Mouse (Mus musculus) brain, embryonic 14.5 days (tissue): ENCODE data around the gene Mdc1. TPM values are rescaled to one million over a fixed set of nuclear protein-coding genes. Genes with fewer than 3 reads are reported as not detected.
A peak's percentile ranks its signal among the peaks of the same experiment; 100 is the strongest.
"Not testable (repeated sequence)": the region's sequence is repeated elsewhere in the genome, so short reads cannot be mapped to it uniquely, and the experiment has no call there.

Experiments used
- DNase-seq: peaks from one replicate; pipeline ENCODE4 v3.0.0-alpha.2; 2011; ENCODE audit warnings: low read depth
- CTCF ChIP-seq: fragments of 200-500 bp; IDR thresholded peaks from 2 replicates; pipeline ENCODE4 v1.5.1; 2012; ENCODE audit warnings: inconsistent platforms, mild to moderate bottlenecking, moderate library complexity, borderline replicate concordance; ENCODE audit not compliant: insufficient read depth, insufficient read length; ENCODE audit errors: extremely low read depth
- POLR2A ChIP-seq: fragments of 200-500 bp; IDR thresholded peaks from 2 replicates; pipeline ENCODE4 v1.6.1; 2012; ENCODE audit warnings: mild to moderate bottlenecking, inconsistent platforms, borderline replicate concordance; ENCODE audit not compliant: poor library complexity, insufficient read depth, insufficient read length, severe bottlenecking; ENCODE audit errors: extremely low read depth
- polyA plus RNA-seq: library from polyadenylated mRNA; depleted of rRNA; stranded (reverse); fragments of >200 nt; gene quantifications from 2 replicates; pipeline ENCODE4 v1.2.3, GENCODE M21; 2012

Mdc1 gene
- polyA plus RNA-seq, 1 experiment = 23.7 TPM

DNA sequence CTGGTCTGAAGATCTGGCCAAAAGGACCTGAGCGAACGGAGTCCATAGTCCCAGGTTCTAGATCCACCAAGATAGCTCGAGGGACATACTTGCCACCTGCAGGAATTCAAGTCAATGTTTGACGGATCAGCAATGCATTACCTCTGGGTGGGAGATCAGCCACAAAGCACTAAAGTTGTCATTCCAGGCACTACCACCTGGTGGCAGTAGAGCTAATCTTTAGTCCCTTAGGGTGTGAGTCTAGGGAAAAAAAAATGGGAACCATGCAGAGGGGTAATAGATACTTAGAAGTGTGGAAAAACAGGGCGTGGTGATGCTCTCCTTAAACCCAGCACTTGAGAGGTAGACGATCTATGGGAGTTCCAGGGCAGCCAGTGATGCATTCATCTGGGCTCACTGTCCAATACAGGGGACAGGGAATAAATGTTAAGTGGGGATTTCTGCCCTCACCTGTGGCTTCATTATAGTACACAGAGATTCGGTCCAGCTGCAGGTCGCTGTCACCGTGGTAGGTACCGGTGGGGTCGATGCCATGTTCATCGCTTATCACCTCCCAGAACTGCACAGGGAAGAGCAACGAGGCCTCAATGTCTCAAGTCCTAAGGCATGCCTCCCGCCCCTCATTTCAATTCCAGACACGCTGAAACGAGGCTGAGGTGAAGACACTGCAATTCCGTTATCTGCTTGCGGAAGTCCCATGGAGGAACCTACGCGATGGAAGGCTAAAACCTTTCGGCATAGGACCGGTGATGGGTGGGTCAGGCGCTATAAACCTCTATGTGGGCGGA lies 4.9 kb upstream of the Mdc1 start:
- TF ChIP-seq CTCF (peak; percentile 72; the same call in 1 of the 2 replicates), POLR2A (no peak)
- peak; percentile 93 for DNase-seq

DNA sequence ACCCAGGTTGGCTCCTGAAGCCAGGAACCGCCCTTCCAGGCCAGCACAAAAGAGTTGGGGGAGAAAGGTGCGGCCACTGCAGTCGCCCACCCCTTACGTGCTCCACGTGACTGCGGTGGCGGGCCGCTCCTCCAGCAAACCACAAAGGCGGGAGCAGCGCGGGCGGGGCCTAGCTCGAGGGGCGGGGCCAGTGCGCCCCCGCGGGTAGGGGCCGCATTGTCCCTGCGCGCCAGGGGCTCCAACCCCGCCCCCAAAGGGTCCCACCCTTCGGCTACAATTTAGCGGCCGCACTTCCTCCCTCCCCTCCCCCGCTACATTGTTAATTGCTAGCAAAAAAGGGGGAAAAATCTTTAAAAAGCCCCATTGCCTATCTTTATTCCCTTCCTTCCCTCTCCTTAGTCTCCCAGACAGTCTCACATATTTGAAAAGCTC lies 4.3 kb upstream of the Mdc1 start:
- peak; percentile 96 for DNase-seq
- TF ChIP-seq CTCF = no peak
- TF ChIP-seq POLR2A = 0 out of 2 replicates have a peak, but pooled peaks have one; percentile 24

DNA sequence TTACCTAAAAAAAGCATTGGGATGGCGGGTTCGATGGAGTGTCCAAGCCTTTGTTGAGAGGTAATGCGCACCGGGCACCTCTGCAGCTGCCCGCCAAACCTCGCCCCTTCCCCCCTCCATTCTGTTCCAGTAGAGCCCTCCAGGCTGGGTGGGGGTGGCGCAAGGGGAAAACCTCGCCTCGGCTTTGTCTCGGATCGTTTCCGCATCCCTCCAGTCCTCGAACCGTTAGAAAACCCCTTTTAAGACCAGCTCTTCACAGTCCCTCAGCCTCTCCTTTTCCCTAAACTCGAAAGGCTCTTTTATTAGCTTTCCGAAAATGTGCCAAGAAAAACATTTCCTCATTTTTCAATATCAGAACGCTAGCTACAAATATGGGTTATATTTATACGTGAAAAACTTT lies 3.8 kb upstream of the Mdc1 start:
- TF ChIP-seq POLR2A (no peak), CTCF (no peak)
- DNase-seq = peak; percentile 71

DNA sequence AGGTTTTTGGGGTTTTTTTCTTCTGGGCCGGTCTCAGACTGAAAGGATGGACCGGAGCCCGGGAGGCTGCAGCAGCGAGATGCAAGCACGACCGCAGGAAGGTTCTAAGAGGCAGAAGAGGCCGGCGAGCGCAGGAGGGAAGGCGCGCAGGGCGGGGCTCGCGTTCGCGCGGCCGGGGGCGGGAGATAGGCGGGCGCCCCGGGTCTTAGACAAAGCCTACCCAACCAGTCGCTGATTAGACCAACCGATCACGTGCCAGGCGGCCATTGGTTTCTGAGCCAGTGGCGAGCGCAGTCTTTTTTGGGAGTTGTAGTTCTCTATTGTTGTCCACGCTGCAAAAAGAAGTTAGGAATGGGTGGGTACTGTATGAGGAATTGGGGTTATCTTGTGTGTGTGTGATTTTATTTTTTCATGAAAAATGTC lies 3.2 kb upstream of the Mdc1 start, which contains the start of gene Tubb5:
Tubb5 (minus strand) TSS at position 185 of the 423 bp plus-strand sequence.
- TF ChIP-seq POLR2A = peak; percentile 94
- TF ChIP-seq CTCF = no peak
- peak; percentile 99 for DNase-seq

DNA sequence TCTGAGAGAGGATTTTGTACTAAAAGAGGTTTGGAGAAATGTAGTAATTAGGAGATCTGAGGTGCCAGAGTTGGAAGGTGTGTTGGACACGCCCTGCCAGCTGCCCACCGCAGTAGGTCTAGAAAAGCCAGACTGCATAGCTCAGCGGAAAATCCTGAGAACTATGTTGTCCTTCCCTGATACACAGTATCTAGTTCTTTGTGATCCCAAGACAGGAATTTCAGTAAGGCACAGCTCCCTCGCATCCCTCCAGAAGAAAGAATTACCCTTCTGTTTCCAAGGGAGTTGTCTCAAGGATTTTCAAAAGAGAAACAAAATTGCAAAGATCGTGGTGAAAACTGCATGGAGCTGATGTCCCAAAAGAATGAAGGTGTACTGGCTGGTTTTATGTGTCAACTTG lies 2.7 kb upstream of the Mdc1 start:
- no peak for DNase-seq
- TF ChIP-seq POLR2A (no peak), CTCF (no peak)

DNA sequence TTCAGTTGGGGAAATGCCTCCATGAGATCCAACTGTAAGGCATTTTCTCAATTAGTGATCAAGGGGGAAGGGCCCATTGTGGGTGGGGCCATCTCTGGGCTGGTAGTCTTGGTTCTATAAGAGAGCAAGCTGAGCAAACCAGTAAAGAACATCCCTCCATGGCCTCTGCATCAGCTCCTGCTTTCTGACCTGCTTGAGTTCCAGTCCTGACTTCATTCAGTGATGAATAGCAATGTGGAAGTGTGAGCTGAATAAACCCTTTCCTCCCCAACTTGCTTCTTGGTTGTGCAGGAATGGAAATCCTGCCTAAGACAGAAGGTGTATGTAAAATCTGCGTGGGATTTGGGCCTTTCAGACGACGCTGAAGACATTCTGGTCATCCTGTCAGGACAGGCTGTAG lies 2.3 kb upstream of the Mdc1 start:
- DNase-seq = not testable (repeated sequence)

DNA sequence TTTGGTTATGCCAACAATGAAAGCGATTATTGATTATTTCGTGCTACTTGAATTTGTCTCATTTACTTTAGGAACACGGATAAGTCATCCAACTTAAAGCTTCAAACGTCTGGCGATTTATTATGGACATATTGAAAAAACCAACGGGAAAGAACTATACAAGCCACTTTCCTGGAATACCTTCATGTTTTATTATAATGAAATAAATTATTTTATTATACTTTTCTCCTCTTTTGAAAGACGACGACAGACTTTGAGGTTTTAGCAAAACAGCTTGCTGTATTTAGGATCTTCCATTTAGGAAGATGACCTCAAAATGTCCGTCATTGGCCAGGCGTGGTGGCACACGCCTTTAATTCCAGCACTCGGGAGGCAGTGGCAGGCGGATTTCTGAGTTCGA lies 754 bp upstream of the Mdc1 start:
- TF ChIP-seq POLR2A (no peak), CTCF (no peak)

DNA sequence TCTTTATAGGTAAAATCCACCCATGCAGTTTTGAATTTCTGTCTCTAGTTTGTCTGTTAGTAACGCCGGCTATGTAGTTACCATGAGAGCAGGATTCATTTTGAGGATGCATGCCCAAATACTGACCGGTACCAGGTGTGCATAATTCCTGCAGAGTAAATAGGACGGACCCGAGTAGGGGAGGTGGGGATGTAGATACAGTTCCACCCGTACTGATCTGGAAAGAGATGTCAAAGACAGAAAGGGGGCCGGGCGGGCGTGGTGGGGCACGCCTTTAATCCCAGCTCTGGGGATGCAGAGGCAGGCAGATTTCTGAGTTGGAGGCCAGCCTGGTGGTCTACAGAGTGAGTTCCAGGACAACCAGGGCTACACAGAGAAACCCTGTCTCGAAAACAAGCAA lies 691 bp downstream of the Mdc1 start:
- TF ChIP-seq CTCF (no peak), POLR2A (no peak)

More for the DNA sequence above, 754 bp upstream of the Mdc1 start:
- DNase-seq = no peak

DNA sequence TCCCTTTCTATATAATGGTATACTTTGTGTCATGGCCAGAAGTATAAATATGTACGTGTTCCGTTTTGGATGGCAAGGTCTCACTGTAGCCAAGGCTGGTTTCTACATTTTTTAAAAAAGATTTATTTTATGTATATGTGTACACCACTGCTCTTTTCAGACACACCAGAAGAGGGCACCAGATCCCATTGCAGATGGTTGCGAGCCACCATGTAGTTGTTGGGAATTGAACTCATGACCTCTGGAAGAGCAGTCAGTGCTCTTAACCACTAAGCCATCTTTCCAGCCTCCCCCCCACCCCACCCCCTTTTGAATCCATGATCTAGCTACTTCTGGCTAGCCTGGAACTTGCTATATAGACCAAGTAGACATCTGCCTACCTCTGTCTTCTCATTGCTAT lies 2.2 kb downstream of the Mdc1 start:
- TF ChIP-seq POLR2A (no peak), CTCF (no peak)
- DNase-seq = no peak

More for the DNA sequence above, 691 bp downstream of the Mdc1 start:
- peak; percentile 20 for DNase-seq

DNA sequence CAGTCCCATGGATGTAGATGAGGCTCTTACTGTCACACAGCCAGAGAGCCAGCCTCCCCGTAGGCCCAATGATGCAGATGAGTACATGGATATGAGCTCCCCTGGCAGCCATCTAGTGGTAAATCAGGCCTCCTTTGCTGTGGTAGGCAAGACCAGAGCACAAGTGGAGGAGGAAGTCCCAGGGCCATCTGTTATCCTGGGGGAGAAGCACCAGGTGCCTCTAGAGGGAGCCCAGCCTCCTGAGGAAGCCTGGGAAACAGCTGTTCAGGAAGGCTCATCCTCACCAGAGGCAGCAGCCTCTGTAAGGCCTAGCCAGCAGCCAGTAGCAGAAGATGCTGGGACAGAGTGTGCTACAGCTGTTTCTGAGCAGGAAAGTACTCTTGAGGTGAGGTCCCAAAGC lies 6.8 kb downstream of the Mdc1 start:
- no peak for DNase-seq
- TF ChIP-seq CTCF (0 out of 2 replicates have a peak, but pooled peaks have one; percentile 2), POLR2A (no peak)

DNA sequence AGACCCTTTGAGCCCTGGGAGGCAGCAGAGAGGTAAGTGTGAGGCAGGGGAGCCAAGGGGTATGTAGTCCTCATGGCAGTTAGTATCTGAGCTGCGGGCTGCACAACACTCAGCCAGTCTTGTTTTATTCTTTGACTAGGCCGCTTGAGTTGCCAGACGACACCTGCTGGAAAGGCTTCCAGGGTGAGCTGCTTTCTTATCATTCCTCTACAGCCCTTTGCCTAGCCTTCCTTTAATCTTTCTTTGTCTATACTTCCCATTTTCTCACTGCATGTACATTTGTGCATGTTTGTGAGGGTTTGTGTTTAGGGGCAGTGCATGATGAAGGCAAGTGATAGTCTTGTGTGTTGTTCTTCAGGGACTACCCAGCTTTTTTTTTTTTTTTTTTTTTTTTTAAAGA lies 9.7 kb downstream of the Mdc1 start:
- no peak for TF ChIP-seq POLR2A
- no peak for DNase-seq

DNA sequence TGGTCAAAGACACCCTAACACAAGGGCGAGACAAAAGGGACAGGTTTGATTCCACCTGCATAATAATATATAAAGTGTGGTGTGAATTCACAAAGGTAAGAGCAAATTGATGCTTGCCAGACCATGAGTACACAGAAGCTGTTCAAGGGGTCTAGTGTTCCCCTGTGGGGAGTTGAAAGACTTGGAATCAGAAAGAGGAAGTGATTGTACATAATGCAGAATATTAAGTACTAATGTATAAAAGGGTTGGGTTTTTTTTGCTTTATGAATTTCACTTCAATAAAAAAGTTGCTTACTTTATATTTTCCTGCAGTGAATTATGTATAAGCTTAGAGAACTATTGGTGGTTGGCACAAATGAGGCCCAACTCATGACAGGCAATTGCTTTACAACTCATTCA lies 18.1 kb downstream of the Mdc1 start:
- no peak for TF ChIP-seq POLR2A
- no peak for TF ChIP-seq CTCF
- no peak for DNase-seq

DNA sequence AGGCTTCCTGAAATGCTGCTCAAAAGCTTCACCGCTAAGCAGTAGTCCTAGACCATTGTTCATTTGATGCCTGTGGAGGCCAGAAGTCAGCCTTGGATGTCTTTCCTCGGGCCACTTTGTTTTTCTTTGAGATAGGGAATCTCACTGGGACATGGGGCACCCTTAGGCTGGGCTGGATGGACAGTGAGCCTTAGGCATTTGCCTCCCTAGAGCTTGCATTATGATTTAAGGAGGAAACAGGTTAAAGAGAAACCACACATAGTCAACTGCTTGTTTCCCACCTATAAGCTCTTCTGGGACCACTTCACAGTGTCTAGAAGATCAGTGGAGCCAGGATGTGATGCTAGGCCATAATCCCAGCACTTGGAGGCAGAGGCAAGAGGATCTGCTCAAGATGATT lies 18.5 kb downstream of the Mdc1 start:
- no peak for DNase-seq
- TF ChIP-seq POLR2A = no peak
- TF ChIP-seq CTCF = no peak

DNA sequence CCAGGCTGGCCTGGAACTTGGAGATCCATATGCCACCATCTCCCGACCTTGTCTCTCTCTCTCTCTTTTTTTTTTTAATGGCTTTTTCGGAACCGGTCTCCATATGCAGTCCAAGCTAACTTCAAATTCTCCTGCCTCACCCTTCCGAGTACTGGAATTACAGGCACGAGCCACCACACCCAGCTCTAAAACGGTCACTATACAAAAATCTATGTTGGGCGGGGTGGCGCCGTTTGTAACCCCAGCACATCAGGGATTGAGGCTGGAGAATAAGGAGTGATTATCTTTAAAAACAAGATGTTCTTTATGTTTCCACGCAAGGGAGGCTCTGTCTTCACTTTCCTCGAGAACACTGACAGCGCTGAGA lies 19.5 kb downstream of the Mdc1 start:
- no peak for DNase-seq
- no peak for TF ChIP-seq POLR2A
- TF ChIP-seq CTCF = no peak
